Mouse (Mus musculus): ENCODE measurements around the gene Mcam. TPM values are rescaled to one million over a fixed set of nuclear protein-coding genes. Genes with fewer than 3 reads are reported as not detected.
"Not testable (repeated sequence)": the region's sequence is repeated elsewhere in the genome, so short reads cannot be mapped to it uniquely, and the experiment has no call there.

Mcam gene
- total RNA-seq, 2 experiments from 2014 or later = 18.8 to 21.8 TPM

GRCm38 (mm10) chr9:44108269-44109055 lies 25.8 kb upstream of the Mcam start:
- DNase-seq (ENCODE audit: low spot score in 2 of 2) = no peak

GRCm38 (mm10) chr9:44109360-44110095 lies 24.7 kb upstream of the Mcam start:
- peak; percentile 86 to 88 for DNase-seq (ENCODE audit: low spot score in 2 of 2)

- not testable (repeated sequence) for DNase-seq (ENCODE audit: low spot score in 2 of 2)
Measured at GRCm38 (mm10) chr9:44111909-44112308, 22.4 kb upstream of the Mcam start.

- peak; percentile 97 to 98 for DNase-seq (ENCODE audit: low spot score in 2 of 2)
Measured at GRCm38 (mm10) chr9:44113105-44113789, 21.0 kb upstream of the Mcam start, which contains the start of the genes Gm49380 and Rnf26. Gene Gm49380 (minus strand): TSS chr9:44113500. Gene Rnf26 (minus strand): TSS chr9:44113517.

GRCm38 (mm10) chr9:44114453-44114852 lies 19.8 kb upstream of the Mcam start:
- DNase-seq (ENCODE audit: low spot score in 2 of 2) = no peak

GRCm38 (mm10) chr9:44115599-44115998 lies 18.7 kb upstream of the Mcam start:
- DNase-seq (ENCODE audit: low spot score in 2 of 2) = no peak

GRCm38 (mm10) chr9:44116182-44116581 lies 18.1 kb upstream of the Mcam start:
- DNase-seq (ENCODE audit: low spot score in 2 of 2) = no peak

- DNase-seq (ENCODE audit: low spot score in 2 of 2) = no peak
Measured at GRCm38 (mm10) chr9:44119011-44119410, 15.3 kb upstream of the Mcam start.

GRCm38 (mm10) chr9:44119948-44120465 lies 14.3 kb upstream of the Mcam start:
- DNase-seq (ENCODE audit: low spot score in 2 of 2) = no peak

GRCm38 (mm10) chr9:44124317-44124716 lies 10.0 kb upstream of the Mcam start:
- DNase-seq (ENCODE audit: low spot score in 2 of 2) = no peak

- DNase-seq (ENCODE audit: low spot score in 2 of 2) = no peak
Measured at GRCm38 (mm10) chr9:44125026-44125425, 9.2 kb upstream of the Mcam start.

GRCm38 (mm10) chr9:44125546-44126428 lies 8.5 kb upstream of the Mcam start:
- peak; percentile 88 to 92 for DNase-seq (ENCODE audit: low spot score in 2 of 2)

- no peak for DNase-seq (ENCODE audit: low spot score in 2 of 2)
Measured at GRCm38 (mm10) chr9:44126746-44127145, 7.5 kb upstream of the Mcam start.

GRCm38 (mm10) chr9:44127351-44127801 lies 6.9 kb upstream of the Mcam start:
- no peak for DNase-seq (ENCODE audit: low spot score in 2 of 2)

- no peak for DNase-seq (ENCODE audit: low spot score in 2 of 2)
Measured at GRCm38 (mm10) chr9:44129633-44130032, 4.6 kb upstream of the Mcam start.

- DNase-seq (ENCODE audit: low spot score in 2 of 2) = peak in 1 of 2 experiments; percentile 24
Measured at GRCm38 (mm10) chr9:44130034-44130433, 4.2 kb upstream of the Mcam start.

GRCm38 (mm10) chr9:44130581-44131275 lies 3.5 kb upstream of the Mcam start:
- no peak for DNase-seq (ENCODE audit: low spot score in 2 of 2)

GRCm38 (mm10) chr9:44131276-44131590 lies 3.0 kb upstream of the Mcam start:
- no peak for DNase-seq (ENCODE audit: low spot score in 2 of 2)

- DNase-seq (ENCODE audit: low spot score in 2 of 2) = no peak
Measured at GRCm38 (mm10) chr9:44132200-44132599, 2.1 kb upstream of the Mcam start.

- no peak for DNase-seq (ENCODE audit: low spot score in 2 of 2)
Measured at GRCm38 (mm10) chr9:44133287-44133686, 982 bp upstream of the Mcam start.

Measured in layer of hippocampus, postnatal 10 days (tissue).